In genomic region chr1:95664969-95665702, GRCm38 (mm10) we compare ENCODE assay signal across 8 mouse cellular contexts. TPM values are rescaled to one million over a fixed set of nuclear protein-coding genes. Genes with fewer than 3 reads are reported as not detected.
DNase-seq lines count a peak whose midpoint lies in the region; ATAC-seq lines count a peak whose summit lies in the region.

No protein-coding gene starts in this region.

- DNase-seq in adrenal gland, adult 2 months: peak; percentile 4
- DNase-seq in adrenal gland, postnatal 36 days: no peak
- DNase-seq in CD4-positive, CD25-positive, alpha-beta regulatory T cell, adult 2 months (ENCODE audit: low read depth, low spot score): peak; percentile 71
- peak; percentile 43 for DNase-seq in forebrain, embryonic 10.5 days (ENCODE audit: extremely low spot score, low spot score)
- DNase-seq in hindbrain, embryonic 10.5 days (ENCODE audit: low spot score): peak; percentile 42
- peak; percentile 45 to 56 for DNase-seq in thymus, postnatal 10 days (ENCODE audit: low spot score in 2 of 2)

- H3K9ac ChIP-seq in limb, embryonic 15.5 days: no peak overlapping the region
- peak overlapping the region; percentile 53 for H3K9ac ChIP-seq in neural tube, embryonic 12.5 days

- H3K4me1 ChIP-seq in forebrain, embryonic 10.5 days: peaks cover 25% of the 10 kb centered on the region
- peaks cover 26% of the 10 kb centered on the region for H3K4me1 ChIP-seq in hindbrain, embryonic 10.5 days (replicated peaks)
- H3K4me1 ChIP-seq in limb, embryonic 15.5 days: peaks cover 19% of the 10 kb centered on the region; the same call in 1 of the 2 replicates
- peaks cover 6% of the 10 kb centered on the region; the same call in 1 of the 2 replicates for H3K4me1 ChIP-seq in neural tube, embryonic 12.5 days

- peak overlapping the region; percentile 72 for H3K27ac ChIP-seq in forebrain, embryonic 10.5 days
- H3K27ac ChIP-seq in hindbrain, embryonic 10.5 days: peak overlapping the region; percentile 86
- H3K27ac ChIP-seq in limb, embryonic 15.5 days: no peak overlapping the region
- peak overlapping the region; percentile 7; the same call in 1 of the 2 replicates for H3K27ac ChIP-seq in neural tube, embryonic 12.5 days

- peak overlapping the region; percentile 66 for H3K4me3 ChIP-seq in forebrain, embryonic 10.5 days
- H3K4me3 ChIP-seq in hindbrain, embryonic 10.5 days: peak overlapping the region; percentile 68
- H3K4me3 ChIP-seq in limb, embryonic 15.5 days: peak overlapping the region; percentile 56
- peak overlapping the region; percentile 60 for H3K4me3 ChIP-seq in neural tube, embryonic 12.5 days

- H3K27me3 ChIP-seq in forebrain, embryonic 10.5 days (ENCODE audit: poor library complexity, severe bottlenecking): peaks cover 19% of the 10 kb centered on the region
- H3K27me3 ChIP-seq in hindbrain, embryonic 10.5 days (ENCODE audit: insufficient read depth, poor library complexity, severe bottlenecking): 0 out of 2 replicates have a peak, but pooled peaks cover 3% of the 10 kb centered on the region
- H3K27me3 ChIP-seq in limb, embryonic 15.5 days: peaks cover 18% of the 10 kb centered on the region
- H3K27me3 ChIP-seq in neural tube, embryonic 12.5 days (replicated peaks): no peaks in the 10 kb centered on the region

- no peak for ATAC-seq in limb, embryonic 15.5 days (ENCODE audit: insufficient number of reproducible peaks, low FRiP score, low TSS enrichment, low read depth)
- ATAC-seq in neural tube, embryonic 12.5 days (ENCODE audit: low FRiP score, low read depth): peak; percentile 21

- H3K36me3 ChIP-seq in forebrain, embryonic 10.5 days (replicated peaks): no peaks in the 10 kb centered on the region
- no peaks in the 10 kb centered on the region for H3K36me3 ChIP-seq in hindbrain, embryonic 10.5 days
- H3K36me3 ChIP-seq in limb, embryonic 15.5 days: no peaks in the 10 kb centered on the region
- no peaks in the 10 kb centered on the region for H3K36me3 ChIP-seq in neural tube, embryonic 12.5 days

- WGBS in forebrain, embryonic 10.5 days: 15% methylated on average over 22 of the region's 22 CpGs
- WGBS in hindbrain, embryonic 10.5 days: 12% methylated on average over 22 of the region's 22 CpGs
- WGBS in limb, embryonic 15.5 days: 18% methylated on average over 22 of the region's 22 CpGs
- WGBS in neural tube, embryonic 12.5 days: 12% methylated on average over 22 of the region's 22 CpGs

- peak overlapping the region; percentile 90 for H3K4me2 ChIP-seq in limb, embryonic 15.5 days
- peak overlapping the region; percentile 85 for H3K4me2 ChIP-seq in neural tube, embryonic 12.5 days (replicated peaks)

- no peaks in the 10 kb centered on the region for H3K9me3 ChIP-seq in forebrain, embryonic 10.5 days
- H3K9me3 ChIP-seq in hindbrain, embryonic 10.5 days: no peaks in the 10 kb centered on the region
- H3K9me3 ChIP-seq in limb, embryonic 15.5 days: no peaks in the 10 kb centered on the region
- no peaks in the 10 kb centered on the region for H3K9me3 ChIP-seq in neural tube, embryonic 12.5 days

RNA-seq across cellular contexts. Expression of gene St8sia4, which starts 2.2 kb away (rescaled TPM):
- total RNA-seq in adrenal gland, adult 2 months (2021): 1 to 10 TPM in 1 of 2 experiments, under 1 TPM in 1; 0.89 to 2.5 TPM
- polyA plus RNA-seq in adrenal gland, adult 2 months (2012; rRNA removed): 0.59 and 0.65 TPM in 2 replicates
- total RNA-seq in adrenal gland, postnatal 36 days (2021): 1 to 10 TPM; 1.8 to 1.9 TPM
- polyA plus RNA-seq in forebrain, embryonic 10.5 days (2016; fragmentation: Nextera tagmentation; extraction: Ambion mirVana): 5.6 and 6.2 TPM in 2 replicates
- 9.8 and 11.9 TPM in 2 replicates for polyA plus RNA-seq in hindbrain, embryonic 10.5 days (2016; fragmentation: Nextera tagmentation; extraction: Ambion mirVana)
- 4.2 and 4.9 TPM in 2 replicates for polyA plus RNA-seq in limb, embryonic 15.5 days (2015; fragmentation: Nextera tagmentation; extraction: Ambion mirVana)
- polyA plus RNA-seq in neural tube, embryonic 12.5 days (2016; fragmentation: Nextera tagmentation; extraction: Ambion mirVana): 19.2 and 20.4 TPM in 2 replicates

Comparison
In these comparisons a context has a peak if more than half of its experiments do, and no peak if none do; other contexts are left out.
1. DNase-seq: peak in adrenal gland, adult 2 months (single experiment), CD4-positive, CD25-positive, alpha-beta regulatory T cell, adult 2 months (single experiment), forebrain, embryonic 10.5 days (single experiment), hindbrain, embryonic 10.5 days (single experiment) and thymus, postnatal 10 days (2 of 2); none in adrenal gland, postnatal 36 days (0 of 2).
2. Peak in every context shown above with its lines, with median percentiles within 50 percentile points of each other: H3K4me3 ChIP-seq.